Mouse (Mus musculus) stomach, embryonic 14.5 days (tissue): ENCODE measurements around the gene Vac14. TPM values are rescaled to one million over a fixed set of nuclear protein-coding genes. Genes with fewer than 3 reads are reported as not detected.

Experiments
- ATAC-seq: fragments of 200-750 bp; cut with Nextera tagmentation; 2 replicates; pipeline ENCODE4 v1.8.0; 2017; ENCODE audit warnings: low read depth, moderate TSS enrichment; ENCODE audit not compliant: insufficient number of reproducible peaks, insufficient read depth, low FRiP score
- H3K27ac ChIP-seq: fragments of 300-500 bp; sonication (generic); 2 replicates; pipeline ENCODE4 v1.5.1; 2014; ENCODE audit warnings: mild to moderate bottlenecking, low read length, moderate library complexity, mixed read lengths
- H3K27me3 ChIP-seq: fragments of 300-500 bp; sonication (generic); 2 replicates; pipeline ENCODE4 v1.6.1; 2014; ENCODE audit warnings: low read length, control low read depth, mixed read lengths; ENCODE audit not compliant: control insufficient read depth, insufficient read depth
- H3K36me3 ChIP-seq: fragments of 300-500 bp; sonication (generic); 2 replicates; pipeline ENCODE4 v1.6.1; 2014; ENCODE audit warnings: mild to moderate bottlenecking, control low read depth, low read length, moderate library complexity, mixed read lengths; ENCODE audit not compliant: control insufficient read depth, insufficient read depth
- H3K4me1 ChIP-seq: fragments of 300-500 bp; sonication (generic); 2 replicates; pipeline ENCODE4 v1.6.1; 2014; ENCODE audit warnings: low read length, control low read depth, mixed read lengths; ENCODE audit not compliant: control insufficient read depth, insufficient read depth
- H3K4me2 ChIP-seq: fragments of 300-500 bp; sonication (generic); replicated peaks from 2 replicates; pipeline ENCODE4 v1.6.1; 2014; ENCODE audit warnings: low read depth, low read length, control low read depth
- H3K4me3 ChIP-seq: fragments of 300-500 bp; sonication (generic); 2 replicates; pipeline ENCODE4 v1.5.1; 2014; ENCODE audit warnings: low read depth, low read length, control low read depth
- H3K9ac ChIP-seq: fragments of 300-500 bp; sonication (generic); replicated peaks from 2 replicates; pipeline ENCODE4 v1.6.1; 2014; ENCODE audit warnings: low read depth, mild to moderate bottlenecking, control low read depth, low read length, moderate library complexity, mixed read lengths
- H3K9me3 ChIP-seq: fragments of 300-500 bp; sonication (generic); 2 replicates; pipeline ENCODE4 v1.6.1; 2016; ENCODE audit warnings: low read depth, low read length, control low read depth; ENCODE audit not compliant: control insufficient read depth
- WGBS: fragments of 180-500 bp; shearing (Covaris S2); extraction: QIAGEN DNeasy Blood & Tissue Kit; methylation state at CpG from one replicate; pipeline ENCODE4 v1.1.7; 2014; 5-methylcytosine and 5-hydroxymethylcytosine counted together
- polyA plus RNA-seq: library from polyadenylated mRNA; unstranded; fragments of >200 nt; fragmentation: Nextera tagmentation; extraction: Ambion mirVana; gene quantifications from 2 replicates; pipeline ENCODE4 v1.2.1, GENCODE M21; 2014

Gene Vac14
- polyA plus RNA-seq, 1 experiment from 2014 or later = 18.7 TPM

DNA sequence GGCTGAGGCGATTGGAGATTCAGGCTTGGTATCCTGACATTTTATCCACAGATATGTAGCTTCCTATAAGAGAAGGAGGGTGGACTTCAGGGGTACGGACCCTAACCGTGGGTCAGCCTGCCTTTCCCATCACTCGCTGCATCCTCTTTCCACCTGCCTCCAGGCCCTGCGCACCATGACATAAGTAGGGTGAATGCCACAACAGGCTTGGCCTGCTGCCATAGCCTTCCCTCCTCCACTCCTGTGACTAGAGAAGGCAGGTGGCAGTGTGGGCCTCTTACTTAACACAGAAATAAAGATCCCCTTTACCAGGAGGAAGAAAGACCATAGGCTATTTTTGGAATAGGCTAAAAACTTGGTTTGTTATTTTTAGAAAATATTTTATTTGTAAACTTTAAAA lies 23.9 kb downstream of the Vac14 start:
- no peak overlapping the region for H3K4me3 ChIP-seq
- no peaks in the 10 kb centered on the region for H3K27me3 ChIP-seq
- H3K27ac ChIP-seq = no peak overlapping the region
- H3K9ac ChIP-seq = no peak overlapping the region
- peaks cover under 1% of the 10 kb centered on the region for H3K36me3 ChIP-seq
- H3K4me2 ChIP-seq = no peak overlapping the region
- ATAC-seq = no peak
- no peaks in the 10 kb centered on the region for H3K4me1 ChIP-seq
- WGBS = 94% methylated on average over 5 of the region's 5 CpGs
- H3K9me3 ChIP-seq = no peaks in the 10 kb centered on the region

DNA sequence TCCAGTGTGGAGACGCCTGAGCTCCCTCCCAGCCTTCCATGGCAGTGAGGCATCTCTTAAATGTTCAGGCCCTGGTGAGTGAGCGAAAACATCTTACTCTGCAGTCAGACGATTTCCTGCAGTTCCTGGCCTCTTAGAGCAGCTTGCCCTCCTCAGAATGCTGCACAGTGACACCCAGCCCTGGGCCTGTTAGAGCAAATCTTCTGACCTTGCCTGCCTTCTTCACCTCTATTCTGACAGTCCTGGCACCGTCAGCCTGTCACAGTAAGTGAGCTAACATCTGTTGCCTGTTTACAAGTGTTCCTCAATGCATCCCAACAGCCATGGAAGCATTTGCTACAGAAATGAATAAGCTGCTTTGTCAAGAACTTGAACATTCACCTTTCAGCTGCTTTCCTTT lies 24.8 kb downstream of the Vac14 start:
- no peaks in the 10 kb centered on the region for H3K4me1 ChIP-seq
- no peak overlapping the region for H3K4me2 ChIP-seq
- 61% methylated on average over 4 of the region's 4 CpGs for WGBS
- H3K36me3 ChIP-seq = no peaks in the 10 kb centered on the region; the same call in none of the 2 replicates
- no peak overlapping the region for H3K9ac ChIP-seq
- no peak overlapping the region for H3K27ac ChIP-seq
- ATAC-seq = no peak
- no peaks in the 10 kb centered on the region for H3K27me3 ChIP-seq
- no peak overlapping the region for H3K4me3 ChIP-seq
- no peaks in the 10 kb centered on the region for H3K9me3 ChIP-seq

DNA sequence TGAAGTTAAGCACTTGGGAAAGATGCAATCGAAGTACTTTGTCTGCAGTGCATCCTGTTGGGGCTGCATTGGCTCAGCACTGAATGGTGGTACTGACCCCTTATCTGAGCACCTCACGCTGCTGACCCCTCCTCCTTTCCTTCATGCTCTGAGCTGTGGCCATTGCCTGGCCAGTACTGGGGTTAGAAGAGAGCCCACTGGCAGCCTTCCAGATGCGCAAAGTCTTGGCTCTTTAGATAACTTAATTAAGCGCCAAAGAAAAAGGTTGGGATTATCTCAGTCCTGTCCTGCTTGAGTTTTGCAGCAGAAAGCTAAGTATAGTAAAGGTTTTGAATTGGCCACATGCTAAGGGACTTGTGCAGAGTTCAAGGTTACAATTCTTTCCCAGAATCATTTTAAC lies 26.0 kb downstream of the Vac14 start:
- no peaks in the 10 kb centered on the region for H3K27me3 ChIP-seq
- H3K4me3 ChIP-seq = no peak overlapping the region
- no peak overlapping the region for H3K4me2 ChIP-seq
- no peak for ATAC-seq
- no peak overlapping the region for H3K9ac ChIP-seq
- H3K9me3 ChIP-seq = no peaks in the 10 kb centered on the region
- no peak overlapping the region for H3K27ac ChIP-seq
- no peaks in the 10 kb centered on the region for H3K4me1 ChIP-seq
- no peaks in the 10 kb centered on the region; the same call in none of the 2 replicates for H3K36me3 ChIP-seq
- 80% methylated on average over 4 of the region's 4 CpGs for WGBS

DNA sequence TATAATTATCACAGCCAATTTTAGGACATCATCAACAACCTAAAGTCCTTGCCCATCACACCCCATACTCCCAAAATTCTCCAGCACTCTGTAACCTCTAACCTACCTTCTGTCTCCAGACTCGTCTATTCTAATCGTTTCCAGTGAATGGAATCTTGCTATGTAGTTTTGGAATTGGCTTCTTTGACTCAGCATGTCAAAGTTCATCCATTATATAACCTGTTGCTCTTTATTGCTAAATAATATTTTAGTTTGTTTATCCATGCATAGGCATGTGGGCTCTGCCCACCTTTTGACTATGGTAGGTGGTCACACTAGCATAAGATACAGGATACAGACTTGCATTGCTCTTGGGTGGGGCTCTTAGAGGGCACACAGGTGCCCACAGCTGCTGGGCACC lies 26.5 kb downstream of the Vac14 start:
- no peaks in the 10 kb centered on the region for H3K27me3 ChIP-seq
- H3K36me3 ChIP-seq = no peaks in the 10 kb centered on the region; the same call in none of the 2 replicates
- H3K4me1 ChIP-seq = no peaks in the 10 kb centered on the region
- no peaks in the 10 kb centered on the region for H3K9me3 ChIP-seq
- H3K27ac ChIP-seq = no peak overlapping the region
- H3K4me3 ChIP-seq = no peak overlapping the region
- ATAC-seq = no peak
- H3K9ac ChIP-seq = no peak overlapping the region
- 91% methylated on average over 2 of the region's 2 CpGs for WGBS
- H3K4me2 ChIP-seq = no peak overlapping the region

DNA sequence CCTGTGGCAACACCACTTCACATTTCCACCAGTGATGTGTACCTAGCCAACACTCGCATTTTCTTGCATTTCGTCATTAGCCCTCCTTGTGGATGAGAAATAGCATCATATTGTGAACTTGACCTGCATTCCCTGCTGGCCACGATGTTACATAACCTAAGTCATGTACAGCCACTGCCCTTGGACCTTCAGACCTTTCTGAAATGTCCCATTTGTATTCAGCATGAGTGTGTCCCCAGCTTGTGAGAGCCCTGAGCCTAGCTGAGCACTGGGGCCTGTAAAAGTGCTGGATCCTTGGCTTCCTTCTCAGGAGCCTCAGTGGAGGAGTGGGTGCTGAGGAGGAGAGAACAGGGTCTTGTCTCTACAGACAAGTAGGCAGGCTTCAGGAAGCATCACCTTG lies 27.0 kb downstream of the Vac14 start:
- no peak overlapping the region for H3K4me2 ChIP-seq
- no peak overlapping the region for H3K27ac ChIP-seq
- H3K36me3 ChIP-seq = no peaks in the 10 kb centered on the region; the same call in none of the 2 replicates
- no peaks in the 10 kb centered on the region for H3K9me3 ChIP-seq
- H3K9ac ChIP-seq = no peak overlapping the region
- WGBS = 92% methylated on average over 3 of the region's 3 CpGs
- no peaks in the 10 kb centered on the region for H3K4me1 ChIP-seq
- H3K4me3 ChIP-seq = no peak overlapping the region
- no peak for ATAC-seq
- H3K27me3 ChIP-seq = no peaks in the 10 kb centered on the region

DNA sequence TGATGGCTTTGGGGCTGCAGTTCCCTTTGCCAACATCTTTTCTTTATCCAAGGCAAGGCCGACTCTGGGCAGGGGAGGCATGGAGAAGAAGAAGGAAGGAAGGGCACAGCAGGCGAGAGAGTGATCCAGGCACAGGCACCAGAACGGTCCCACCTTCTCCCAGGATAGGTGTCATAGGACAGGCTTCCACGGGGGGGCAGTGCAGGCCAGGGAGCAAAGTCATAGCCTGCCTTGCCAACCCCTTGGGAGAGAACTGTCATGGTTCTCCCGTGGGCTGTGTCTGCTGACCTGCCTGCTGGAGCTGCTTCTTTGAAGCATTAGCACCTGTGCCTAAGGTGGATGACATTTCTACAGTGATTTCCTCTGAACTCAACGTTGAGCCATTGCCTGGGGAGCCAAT lies 27.7 kb downstream of the Vac14 start:
- peak; percentile 58; the same call in 1 of the 2 replicates for ATAC-seq

DNA sequence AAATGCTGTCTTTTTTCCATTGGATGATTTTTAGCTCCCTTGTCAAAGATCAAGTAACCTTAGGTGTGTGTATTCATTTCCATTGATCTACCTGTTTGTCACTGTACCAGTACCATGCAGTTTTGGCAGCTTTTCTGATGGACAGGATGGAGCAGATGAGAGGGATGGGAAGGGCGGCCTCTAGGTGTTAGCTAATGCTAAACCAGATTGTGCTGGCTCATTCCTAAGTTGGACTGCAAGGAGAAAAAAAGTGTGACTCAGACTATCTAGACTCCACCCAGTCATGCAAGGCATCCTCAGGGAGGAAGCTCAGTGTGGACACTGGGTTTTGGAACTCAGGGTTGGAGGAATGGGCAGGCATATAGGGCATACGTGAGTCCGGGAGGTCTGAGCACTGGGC lies 30.2 kb downstream of the Vac14 start:
- Histone ChIP-seq H3K36me3 (no peaks in the 10 kb centered on the region; the same call in 1 of the 2 replicates), H3K9me3 (no peaks in the 10 kb centered on the region), H3K27me3 (no peaks in the 10 kb centered on the region), H3K9ac (no peak overlapping the region), H3K27ac (no peak overlapping the region), H3K4me3 (no peak overlapping the region), H3K4me1 (no peaks in the 10 kb centered on the region), H3K4me2 (no peak overlapping the region)
- ATAC-seq = no peak
- whole genome bisulfite sequencing = 92% methylated on average over 3 of the region's 3 CpGs

More for the DNA sequence above, 27.7 kb downstream of the Vac14 start:
- no peak overlapping the region for H3K4me2 ChIP-seq
- no peak overlapping the region for H3K4me3 ChIP-seq
- H3K9me3 ChIP-seq = no peaks in the 10 kb centered on the region
- no peaks in the 10 kb centered on the region for H3K27me3 ChIP-seq
- no peaks in the 10 kb centered on the region for H3K4me1 ChIP-seq
- no peak overlapping the region for H3K9ac ChIP-seq
- no peaks in the 10 kb centered on the region; the same call in none of the 2 replicates for H3K36me3 ChIP-seq
- 33% methylated on average over 6 of the region's 6 CpGs for WGBS
- no peak overlapping the region for H3K27ac ChIP-seq

DNA sequence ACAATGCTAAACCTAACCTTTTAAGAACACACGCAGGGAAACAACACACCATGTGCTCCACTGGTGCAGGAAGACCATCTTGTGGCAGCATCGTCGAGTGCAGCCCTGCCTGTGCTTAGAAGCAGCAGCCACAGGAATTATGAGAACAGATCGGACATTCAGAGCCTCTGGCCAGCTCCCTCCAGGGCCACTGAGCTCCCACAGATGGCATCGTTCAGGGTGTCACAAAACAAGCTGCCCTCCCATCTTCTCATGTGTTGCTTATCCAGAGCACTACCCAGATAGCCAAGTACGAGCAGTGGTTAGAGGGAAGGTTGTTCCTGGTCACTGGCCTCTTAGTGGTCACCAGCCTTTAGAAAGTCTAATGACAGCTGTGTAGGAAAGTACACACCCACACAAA lies 30.9 kb downstream of the Vac14 start:
- Histone ChIP-seq H3K4me3 (no peak overlapping the region), H3K9ac (no peak overlapping the region), H3K4me2 (no peak overlapping the region), H3K4me1 (no peaks in the 10 kb centered on the region), H3K9me3 (no peaks in the 10 kb centered on the region), H3K27me3 (no peaks in the 10 kb centered on the region), H3K36me3 (no peaks in the 10 kb centered on the region; the same call in 1 of the 2 replicates), H3K27ac (no peak overlapping the region)
- WGBS = 91% methylated on average over 6 of the region's 6 CpGs
- no peak for ATAC-seq

DNA sequence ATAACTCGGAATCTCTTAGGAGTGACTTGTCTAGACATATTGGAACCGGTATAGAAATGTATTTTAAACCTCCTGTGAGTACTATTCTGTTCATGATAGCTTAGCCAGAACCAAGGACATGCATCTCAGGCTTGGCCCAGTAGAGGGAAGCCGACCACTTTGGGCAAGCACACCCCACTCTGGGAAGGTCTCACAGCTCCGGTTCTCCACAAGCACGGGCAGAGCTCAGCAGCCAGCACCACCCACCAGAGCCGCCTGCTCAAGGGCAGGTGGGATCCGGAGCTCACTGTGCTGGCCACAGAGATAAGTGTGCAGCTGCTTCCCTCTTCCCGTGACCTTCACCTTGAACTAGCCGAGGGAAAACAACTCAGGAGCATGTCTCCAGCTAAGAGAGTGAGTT lies 32.5 kb downstream of the Vac14 start:
- no peak for ATAC-seq
- H3K4me2 ChIP-seq = no peak overlapping the region
- H3K9ac ChIP-seq = no peak overlapping the region
- H3K27ac ChIP-seq = no peak overlapping the region
- no peak overlapping the region for H3K4me3 ChIP-seq
- 85% methylated on average over 9 of the region's 9 CpGs for WGBS
- no peaks in the 10 kb centered on the region for H3K4me1 ChIP-seq
- no peaks in the 10 kb centered on the region; the same call in 1 of the 2 replicates for H3K36me3 ChIP-seq
- no peaks in the 10 kb centered on the region for H3K27me3 ChIP-seq
- no peaks in the 10 kb centered on the region for H3K9me3 ChIP-seq
